Mouse (Mus musculus) ES-E14 (cell line): ENCODE measurements at regions not wholly inside any gene's neighbourhood (a gene's known extent, or its start where the extent isn't known, plus 50 kb on each side); places are given as distances from the start of the nearest gene placed in this dataset.

Experiments used
- CHD2 ChIP-seq: IDR thresholded peaks from 2 replicates; pipeline ENCODE4 v1.6.1; 2014; ENCODE audit warnings: mild to moderate bottlenecking, low read depth, low read length, inconsistent platforms
- ZC3H11A ChIP-seq: IDR thresholded peaks from 2 replicates; pipeline ENCODE4 v1.6.1; 2012; ENCODE audit warnings: low read depth, mild to moderate bottlenecking, inconsistent platforms, low read length, borderline replicate concordance

- TF ChIP-seq ZC3H11A (no peak), CHD2 (no peak)
These were observed 133.3 kb upstream of the Myt1l start for GRCm38 (mm10) chr12:29394881-29395280.
